Mouse (Mus musculus) forebrain, embryonic 12.5 days (tissue): ENCODE results near the gene Gm10645. TPM values are rescaled to one million over a fixed set of nuclear protein-coding genes. Genes with fewer than 3 reads are reported as not detected.

Experiments
- ATAC-seq: fragments of 200-750 bp; cut with Nextera tagmentation; 2 replicates; pipeline ENCODE4 v1.8.0; 2017; ENCODE audit warnings: moderate TSS enrichment; ENCODE audit not compliant: low FRiP score
- H3K27ac ChIP-seq: fragments of 300-500 bp; sonication (generic); 2 replicates; pipeline ENCODE4 v1.5.1; 2016; ENCODE audit warnings: mild to moderate bottlenecking
- H3K27me3 ChIP-seq: fragments of 300-500 bp; sonication (generic); 2 replicates; pipeline ENCODE4 v1.6.1; 2016; ENCODE audit warnings: mild to moderate bottlenecking
- H3K36me3 ChIP-seq: fragments of 300-500 bp; sonication (generic); replicated peaks from 2 replicates; pipeline ENCODE4 v1.6.1; 2016; ENCODE audit warnings: mild to moderate bottlenecking
- H3K4me1 ChIP-seq: fragments of 300-500 bp; sonication (generic); 2 replicates; pipeline ENCODE4 v1.6.1; 2016
- H3K4me2 ChIP-seq: fragments of 300-500 bp; sonication (generic); 2 replicates; pipeline ENCODE4 v1.6.1; 2016; ENCODE audit warnings: mild to moderate bottlenecking, moderate library complexity
- H3K4me3 ChIP-seq: fragments of 300-500 bp; sonication (generic); replicated peaks from 2 replicates; pipeline ENCODE4 v1.5.1; 2016; ENCODE audit warnings: mild to moderate bottlenecking
- H3K9ac ChIP-seq: fragments of 300-500 bp; sonication (generic); 2 replicates; pipeline ENCODE4 v1.6.1; 2016; ENCODE audit warnings: mild to moderate bottlenecking
- H3K9me3 ChIP-seq: fragments of 300-500 bp; sonication (generic); 2 replicates; pipeline ENCODE4 v1.6.1; 2016
- WGBS: fragments of 180-500 bp; shearing (Covaris S2); methylation state at CpG from one replicate; pipeline ENCODE4 v1.1.7; 2016; 5-methylcytosine and 5-hydroxymethylcytosine counted together
- polyA plus RNA-seq: library from polyadenylated mRNA; unstranded; fragments of >200 nt; fragmentation: Nextera tagmentation; extraction: Ambion mirVana; gene quantifications from 2 replicates; pipeline ENCODE4 v1.2.1, GENCODE M21; 2016

Gm10645 gene
- polyA plus RNA-seq, 1 experiment from 2014 or later: 6.2 TPM

DNA sequence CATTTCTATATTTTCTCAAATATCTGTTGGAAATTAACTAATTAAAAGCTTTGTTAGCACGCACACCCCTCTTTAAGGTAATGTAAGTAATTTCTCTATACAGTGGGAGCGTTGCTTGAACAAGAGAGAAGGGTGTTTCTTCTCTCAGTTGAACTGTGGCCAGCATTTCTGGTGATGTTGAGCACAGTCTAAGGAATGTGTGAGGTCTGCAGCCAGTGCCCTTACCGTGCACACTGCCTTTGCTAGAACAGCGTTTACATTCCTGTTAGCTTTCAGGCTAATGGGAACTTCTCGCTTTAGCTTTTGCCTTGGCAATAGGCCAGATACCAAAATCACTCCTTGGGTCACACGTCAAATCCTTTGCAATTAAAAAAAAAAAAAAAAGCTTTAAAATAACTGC, 20.4 kb upstream of the Gm10645 start:
- Histone ChIP-seq H3K9ac (no peak overlapping the region), H3K4me1 (peaks cover 33% of the 10 kb centered on the region), H3K4me3 (no peak overlapping the region), H3K27ac (no peak overlapping the region), H3K36me3 (no peaks in the 10 kb centered on the region), H3K9me3 (no peaks in the 10 kb centered on the region), H3K27me3 (no peaks in the 10 kb centered on the region), H3K4me2 (no peak overlapping the region)
- 72% methylated on average over 6 of the region's 6 CpGs for WGBS
- no peak for ATAC-seq

DNA sequence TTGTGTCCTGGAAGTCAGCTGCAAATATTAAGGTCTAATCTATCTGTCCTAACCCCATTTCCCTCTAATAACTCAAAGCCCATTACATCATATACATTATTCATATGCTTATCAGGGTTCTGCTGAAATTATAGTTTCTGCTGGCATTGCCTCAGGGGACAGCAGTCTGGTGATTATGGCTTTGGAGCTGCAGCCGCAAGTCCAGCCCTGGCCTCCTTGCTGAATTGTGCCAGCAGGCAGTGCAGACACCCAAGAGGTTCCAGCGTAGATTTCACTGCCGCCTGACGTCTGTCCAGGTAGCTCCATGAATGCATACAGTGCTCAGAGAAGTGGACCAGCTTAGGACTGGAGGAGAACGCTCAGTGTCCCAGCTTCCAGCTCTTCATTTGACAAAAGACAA, 16.8 kb upstream of the Gm10645 start:
- Histone ChIP-seq H3K9me3 (no peaks in the 10 kb centered on the region), H3K4me1 (peaks cover 53% of the 10 kb centered on the region), H3K4me2 (no peak overlapping the region), H3K4me3 (no peak overlapping the region), H3K27ac (0 out of 2 replicates have a peak overlapping the region, but pooled peaks have one; percentile 9), H3K9ac (no peak overlapping the region), H3K27me3 (no peaks in the 10 kb centered on the region), H3K36me3 (no peaks in the 10 kb centered on the region)
- ATAC-seq: no peak
- WGBS: 74% methylated on average over 5 of the region's 5 CpGs

DNA sequence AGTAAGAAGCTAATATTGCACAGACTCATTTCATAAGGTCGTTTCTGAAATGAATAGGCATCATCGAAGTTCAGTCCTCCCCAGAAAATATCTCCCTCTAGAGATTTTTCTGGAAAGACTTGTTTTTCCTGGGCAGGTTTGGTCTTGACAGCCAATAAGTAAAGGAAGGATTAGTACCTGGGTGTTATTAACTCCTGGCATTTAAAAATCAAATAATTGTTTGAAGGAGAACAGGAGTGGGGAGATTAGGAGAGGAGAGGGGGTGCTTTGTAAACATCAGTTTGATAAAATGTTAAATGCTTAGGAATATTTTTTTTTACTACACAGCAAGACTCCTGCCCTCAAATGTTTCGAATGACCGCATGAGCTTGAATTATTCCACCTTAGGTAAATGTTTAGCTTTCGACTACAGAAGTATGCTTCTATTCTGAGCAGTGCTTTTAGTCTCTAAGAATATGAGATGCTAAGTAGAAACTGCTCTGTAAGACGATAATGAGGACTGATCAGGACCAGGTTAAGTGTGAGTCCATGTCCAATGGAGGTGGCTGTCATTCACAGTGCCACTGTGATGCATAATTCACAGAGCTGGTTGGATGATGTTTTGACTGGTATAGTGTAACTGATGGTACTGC, 16.0 kb upstream of the Gm10645 start:
- WGBS: 78% methylated on average over 6 of the region's 6 CpGs
- Histone ChIP-seq H3K27me3 (no peaks in the 10 kb centered on the region), H3K9ac (no peak overlapping the region), H3K9me3 (no peaks in the 10 kb centered on the region), H3K36me3 (no peaks in the 10 kb centered on the region), H3K4me1 (peaks cover 61% of the 10 kb centered on the region), H3K4me2 (no peak overlapping the region), H3K27ac (no peak overlapping the region), H3K4me3 (no peak overlapping the region)
- no peak for ATAC-seq

DNA sequence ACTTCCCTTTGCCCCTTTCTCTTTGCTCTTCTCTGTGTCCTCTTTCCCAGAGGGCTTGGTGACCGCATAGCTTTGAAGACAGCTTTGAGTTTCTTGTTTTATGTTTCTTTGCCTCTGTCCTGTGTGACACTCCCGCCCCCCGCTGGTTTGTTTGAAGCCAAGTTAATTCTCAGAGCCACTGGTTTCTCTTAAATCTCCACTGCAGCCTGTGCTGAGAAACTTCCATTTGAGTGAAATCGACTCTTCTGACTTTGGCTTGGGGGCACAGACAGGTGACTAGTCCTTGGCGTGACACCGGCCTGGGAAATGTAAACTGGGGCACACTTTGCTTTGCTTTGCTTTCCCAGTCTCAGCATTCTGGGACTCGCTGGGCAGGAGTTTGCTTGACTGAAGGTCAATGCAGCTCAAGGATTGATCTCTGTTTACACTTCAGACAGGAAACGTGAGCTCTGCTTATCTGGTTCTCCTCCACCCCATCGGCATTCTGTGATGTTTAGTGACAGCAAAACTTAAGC, 12.3 kb upstream of the Gm10645 start:
- Histone ChIP-seq H3K9ac (no peak overlapping the region), H3K36me3 (no peaks in the 10 kb centered on the region), H3K9me3 (no peaks in the 10 kb centered on the region), H3K4me2 (peak overlapping the region; percentile 6; the same call in 1 of the 2 replicates), H3K4me3 (no peak overlapping the region), H3K4me1 (peaks cover 63% of the 10 kb centered on the region), H3K27me3 (no peaks in the 10 kb centered on the region), H3K27ac (peak overlapping the region; percentile 65)
- WGBS: 20% methylated on average over 9 of the region's 9 CpGs
- ATAC-seq: peak; percentile 34; the same call in 1 of the 2 replicates

DNA sequence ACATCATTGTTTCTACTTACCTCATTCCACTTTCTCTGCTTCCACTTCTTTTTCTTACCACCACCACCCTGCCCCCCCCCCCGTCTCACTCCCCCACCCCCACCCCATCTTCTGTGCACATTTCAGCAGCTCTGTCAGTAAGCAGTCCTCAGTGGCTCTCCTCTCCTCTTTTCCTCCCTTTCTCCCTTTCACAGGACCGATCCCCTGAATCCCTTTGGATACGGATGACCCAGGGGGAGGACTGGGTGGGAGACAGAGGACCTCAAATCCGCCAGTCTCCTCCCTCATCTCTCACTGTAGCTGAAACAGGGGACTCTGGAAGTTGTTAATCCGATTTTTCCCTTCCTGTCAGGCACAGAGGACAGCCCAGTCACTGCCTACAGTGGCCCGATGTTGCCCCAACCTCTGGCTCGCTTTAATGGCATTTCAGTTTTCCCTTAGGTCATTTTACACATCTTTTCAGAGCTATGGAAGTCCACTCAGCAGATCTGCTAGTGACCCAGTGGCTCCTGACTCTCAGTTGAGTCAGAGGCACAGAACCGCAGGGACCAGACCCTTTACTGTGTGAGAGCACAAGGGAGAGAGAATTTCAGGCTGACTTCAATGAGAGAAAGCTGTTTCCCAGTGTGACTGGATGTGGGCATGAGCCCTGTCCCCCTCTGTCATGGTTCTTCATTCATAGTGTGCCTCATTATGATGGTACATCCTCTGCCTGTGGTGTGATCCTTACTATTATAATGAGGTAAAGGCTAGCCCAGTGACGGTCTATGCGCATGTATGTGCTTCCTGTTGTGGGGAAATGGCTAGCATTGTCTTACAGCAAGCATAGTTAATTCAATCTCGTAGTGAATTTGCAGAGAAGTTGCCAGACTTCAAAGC, 11.6 kb upstream of the Gm10645 start:
- peak; percentile 25; the same call in 1 of the 2 replicates for ATAC-seq
- no peak overlapping the region for H3K4me3 ChIP-seq
- peak overlapping the region; percentile 3; the same call in 1 of the 2 replicates for H3K4me2 ChIP-seq
- H3K36me3 ChIP-seq: no peaks in the 10 kb centered on the region
- peak overlapping the region; percentile 21; the same call in 1 of the 2 replicates for H3K9ac ChIP-seq
- H3K9me3 ChIP-seq: no peaks in the 10 kb centered on the region
- no peaks in the 10 kb centered on the region for H3K27me3 ChIP-seq
- WGBS: 17% methylated on average over 11 of the region's 11 CpGs
- peaks cover 56% of the 10 kb centered on the region for H3K4me1 ChIP-seq
- peak overlapping the region; percentile 65 for H3K27ac ChIP-seq

DNA sequence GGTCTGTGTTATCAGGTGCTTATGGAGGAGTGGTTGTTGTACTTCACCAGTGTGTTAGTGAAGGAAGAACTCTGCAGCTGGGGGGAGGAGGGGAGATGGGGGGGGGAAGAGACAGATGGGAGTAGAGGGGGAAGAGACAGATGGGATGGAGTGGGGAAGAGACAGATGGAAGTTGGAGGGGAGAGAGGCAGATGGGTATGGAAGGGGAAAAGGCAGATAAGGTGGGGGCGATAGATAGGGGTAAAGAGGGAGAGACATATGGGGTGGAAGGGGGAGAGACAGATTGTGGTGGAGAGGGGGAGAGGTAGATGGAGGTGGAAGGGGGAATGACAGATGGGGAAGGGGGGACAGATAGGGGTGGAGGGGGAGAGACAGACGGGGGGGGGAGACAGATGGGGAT, 10.8 kb upstream of the Gm10645 start:
- peak; percentile 66 for ATAC-seq
- Histone ChIP-seq H3K27me3 (no peaks in the 10 kb centered on the region), H3K4me1 (peaks cover 49% of the 10 kb centered on the region), H3K27ac (peak overlapping the region; percentile 65; the same call in 1 of the 2 replicates), H3K4me2 (no peak overlapping the region; the same call in 1 of the 2 replicates), H3K9ac (no peak overlapping the region), H3K36me3 (no peaks in the 10 kb centered on the region), H3K4me3 (no peak overlapping the region), H3K9me3 (no peaks in the 10 kb centered on the region)
- 68% methylated on average over 2 of the region's 2 CpGs for WGBS

DNA sequence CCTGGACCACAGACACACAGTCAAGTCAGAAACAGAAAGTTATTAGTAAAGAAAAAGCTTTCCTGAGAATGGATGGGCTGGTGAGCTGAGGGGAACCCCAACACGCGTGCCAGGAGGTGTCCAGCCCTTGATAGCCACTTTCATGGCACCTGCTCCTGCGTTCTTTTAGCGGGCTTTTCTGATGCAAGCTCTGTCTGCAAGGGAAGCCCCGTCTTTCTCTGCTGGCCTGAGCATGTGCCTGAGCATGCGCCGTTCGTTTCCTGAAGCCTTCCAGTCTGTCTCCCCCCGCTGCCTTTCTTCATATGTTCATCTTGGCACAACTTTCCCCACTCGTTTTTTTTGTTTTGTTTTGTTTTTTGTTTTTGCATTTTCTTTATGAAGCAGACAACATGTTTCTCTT, 9.7 kb upstream of the Gm10645 start:
- H3K4me1 ChIP-seq: peaks cover 41% of the 10 kb centered on the region
- H3K36me3 ChIP-seq: no peaks in the 10 kb centered on the region
- H3K9ac ChIP-seq: no peak overlapping the region
- H3K27ac ChIP-seq: no peak overlapping the region
- no peak overlapping the region for H3K4me3 ChIP-seq
- WGBS: 80% methylated on average over 10 of the region's 10 CpGs
- H3K4me2 ChIP-seq: no peak overlapping the region
- no peaks in the 10 kb centered on the region for H3K27me3 ChIP-seq
- no peak for ATAC-seq
- no peaks in the 10 kb centered on the region for H3K9me3 ChIP-seq

DNA sequence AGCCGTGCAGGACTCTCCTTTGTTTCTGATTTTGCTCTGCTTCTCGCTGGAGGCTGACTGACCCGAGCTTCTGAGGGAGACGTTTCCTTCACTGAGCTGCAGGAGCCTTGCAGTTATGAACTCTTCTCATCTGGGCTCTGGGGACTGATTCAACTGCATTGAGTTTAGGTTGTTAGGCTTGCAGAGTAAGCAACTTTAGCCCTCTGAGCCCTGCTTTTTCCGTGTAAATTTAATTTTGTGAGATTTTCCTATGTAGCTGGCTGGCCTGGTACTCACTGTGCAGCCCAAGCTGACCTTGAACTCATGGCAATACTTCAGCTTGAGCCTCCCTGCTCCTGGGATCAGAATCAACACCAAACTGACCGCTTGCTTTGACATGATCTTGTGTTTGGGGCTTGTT, 4.9 kb upstream of the Gm10645 start:
- ATAC-seq: no peak
- 43% methylated on average over 6 of the region's 6 CpGs for WGBS
- no peaks in the 10 kb centered on the region for H3K27me3 ChIP-seq
- no peaks in the 10 kb centered on the region for H3K9me3 ChIP-seq
- H3K4me1 ChIP-seq: peaks cover 23% of the 10 kb centered on the region
- H3K4me2 ChIP-seq: no peak overlapping the region
- H3K9ac ChIP-seq: no peak overlapping the region
- H3K36me3 ChIP-seq: no peaks in the 10 kb centered on the region
- H3K4me3 ChIP-seq: no peak overlapping the region
- no peak overlapping the region for H3K27ac ChIP-seq

DNA sequence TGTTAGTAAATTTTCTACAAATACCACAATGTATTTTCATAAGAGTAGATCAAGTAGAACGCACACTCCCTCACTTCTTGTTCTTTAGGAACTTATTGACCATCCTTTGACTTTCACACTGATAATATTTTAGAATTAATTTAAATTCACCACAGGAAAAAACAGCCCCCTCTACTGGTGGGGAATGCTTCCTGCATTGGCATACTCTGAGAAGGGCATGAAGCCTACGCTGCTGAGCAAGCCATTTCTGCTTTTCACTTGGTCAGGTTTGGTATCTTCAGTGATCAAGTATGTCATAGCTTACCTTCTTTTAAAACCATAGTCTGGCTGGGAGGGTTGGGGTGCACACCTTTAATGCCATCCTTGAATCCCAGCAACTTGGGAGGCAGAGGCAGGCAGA, 3.7 kb upstream of the Gm10645 start:
- H3K9me3 ChIP-seq: no peaks in the 10 kb centered on the region
- ATAC-seq: no peak
- H3K27me3 ChIP-seq: no peaks in the 10 kb centered on the region
- H3K4me2 ChIP-seq: no peak overlapping the region
- H3K4me3 ChIP-seq: no peak overlapping the region
- no peak overlapping the region for H3K9ac ChIP-seq
- no peak overlapping the region for H3K27ac ChIP-seq
- peaks cover 16% of the 10 kb centered on the region for H3K4me1 ChIP-seq
- H3K36me3 ChIP-seq: no peaks in the 10 kb centered on the region
- 97% methylated on average over 2 of the region's 2 CpGs for WGBS

DNA sequence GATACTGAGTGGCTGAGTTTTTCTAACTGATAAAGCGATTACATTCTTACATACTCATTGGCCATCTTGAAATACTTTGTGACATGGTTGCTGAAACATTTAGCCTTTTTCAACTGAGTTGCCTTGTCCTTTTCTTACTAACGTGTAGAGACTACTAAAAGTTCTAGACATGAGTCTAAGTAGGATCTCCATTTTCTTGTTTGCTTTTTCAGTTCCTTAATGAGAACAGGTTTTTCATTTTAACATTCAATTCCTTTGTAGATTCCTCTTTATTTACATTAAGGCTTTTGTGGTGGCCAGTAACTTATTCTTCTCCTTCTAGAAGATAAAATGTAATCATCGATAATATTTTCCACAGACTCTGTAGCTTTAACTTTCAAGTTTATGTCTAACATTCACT, 3.2 kb upstream of the Gm10645 start:
- H3K36me3 ChIP-seq: no peaks in the 10 kb centered on the region
- H3K4me3 ChIP-seq: no peak overlapping the region
- WGBS: 88% methylated on average over 3 of the region's 3 CpGs
- H3K27me3 ChIP-seq: no peaks in the 10 kb centered on the region
- no peak overlapping the region for H3K27ac ChIP-seq
- no peak overlapping the region for H3K9ac ChIP-seq
- no peak overlapping the region for H3K4me2 ChIP-seq
- peaks cover 16% of the 10 kb centered on the region for H3K4me1 ChIP-seq
- no peaks in the 10 kb centered on the region for H3K9me3 ChIP-seq
- no peak for ATAC-seq

DNA sequence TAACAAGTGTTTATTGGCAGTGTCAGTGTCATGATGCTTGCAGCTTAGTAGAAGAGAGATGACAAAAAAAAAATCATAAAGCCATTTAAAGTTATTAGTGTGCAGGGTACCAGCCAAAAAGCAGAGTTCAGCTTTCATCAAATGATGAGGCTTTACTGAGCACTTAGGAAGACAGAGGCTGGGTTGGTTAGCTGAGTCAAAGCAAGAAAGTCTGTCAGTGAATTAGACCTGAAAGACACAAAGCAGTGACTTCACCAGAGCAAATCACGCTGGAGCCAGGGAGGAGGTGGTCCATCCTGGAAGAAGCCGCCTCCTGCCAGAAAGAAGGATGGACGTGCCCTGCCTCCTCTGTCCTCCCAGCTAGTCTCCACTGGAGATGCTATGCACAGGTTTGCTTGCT, 2.0 kb upstream of the Gm10645 start:
- peaks cover 16% of the 10 kb centered on the region for H3K4me1 ChIP-seq
- ATAC-seq: no peak
- H3K27ac ChIP-seq: no peak overlapping the region
- peak overlapping the region; percentile 62 for H3K4me2 ChIP-seq
- no peak overlapping the region for H3K9ac ChIP-seq
- peak overlapping the region; percentile 87 for H3K4me3 ChIP-seq
- H3K27me3 ChIP-seq: 0 out of 2 replicates have a peak, but pooled peaks cover 3% of the 10 kb centered on the region
- H3K9me3 ChIP-seq: no peaks in the 10 kb centered on the region
- H3K36me3 ChIP-seq: no peaks in the 10 kb centered on the region
- WGBS: 32% methylated on average over 3 of the region's 3 CpGs

DNA sequence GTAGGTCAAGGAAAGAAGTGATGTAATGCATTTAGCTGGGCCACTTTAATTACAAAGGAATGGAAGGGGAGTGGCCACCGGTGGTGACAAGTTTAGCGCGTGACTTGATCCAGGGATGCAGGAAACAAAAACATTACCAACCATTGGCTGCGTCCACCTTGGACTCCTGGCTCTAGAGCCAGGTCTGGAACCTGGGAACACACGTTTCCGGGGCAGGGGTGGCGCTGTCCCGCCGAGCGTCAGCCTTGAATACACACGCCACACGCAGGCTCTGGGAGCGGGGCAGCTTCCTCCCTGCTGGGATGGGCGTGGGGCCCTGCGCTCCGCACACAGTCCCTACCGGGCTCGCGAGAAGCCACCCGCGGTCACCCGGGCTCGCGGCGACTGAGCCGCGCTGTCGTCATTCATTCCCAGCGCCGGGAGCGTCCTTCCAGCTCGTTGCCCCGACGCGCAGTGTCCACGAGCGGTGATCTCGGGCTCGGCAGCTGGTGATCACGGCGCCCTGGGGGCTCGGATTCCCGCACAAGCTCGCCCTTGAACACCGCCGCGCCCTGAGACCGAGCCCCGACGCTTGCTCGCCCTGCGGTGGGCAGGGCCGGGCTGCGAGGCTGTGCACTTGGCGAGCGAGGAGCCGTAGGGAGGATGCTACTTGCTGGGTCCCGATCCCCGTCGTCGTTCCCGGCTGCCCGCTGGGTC, 587 bp downstream of the Gm10645 start, which contains the start of gene Tbc1d9:
TSS of gene Tbc1d9 (plus strand) at position 118 of the 696 bp plus-strand sequence.
- Histone ChIP-seq H3K27ac (peak within 1 kb of the TSS; percentile 94), H3K4me1 (peaks cover 16% of the 10 kb centered on the region), H3K4me2 (peak within 1 kb of the TSS; percentile 62), H3K9ac (peak within 1 kb of the TSS; percentile 96), H3K36me3 (no peaks in the 10 kb centered on the region), H3K9me3 (no peaks in the 10 kb centered on the region), H3K4me3 (peak within 1 kb of the TSS; percentile 87), H3K27me3 (0 out of 2 replicates have a peak, but pooled peaks cover 3% of the 10 kb centered on the region)
- peak; percentile 93 for ATAC-seq
- under 1% methylated on average over 61 of the region's 63 CpGs for WGBS
